Mouse (Mus musculus) MEL (cell line): ENCODE results near the gene Ociad1. TPM values are rescaled to one million over a fixed set of nuclear protein-coding genes. Genes with fewer than 3 reads are reported as not detected.

ENCODE experiments used
- DNase-seq: peaks from one replicate; pipeline ENCODE4 v3.0.0; 2011; ENCODE audit warnings: low read depth, low spot score
- H3K27ac ChIP-seq: 2 replicates; pipeline ENCODE4 v1.5.1; 2012; ENCODE audit warnings: low read depth, mild to moderate bottlenecking, control low read depth, low read length, moderate library complexity; ENCODE audit not compliant: control insufficient read depth
- H3K27me3 ChIP-seq, 2 experiments: fragments of 150-350 bp in 1 of 2; sonication (generic) in 1 of 2; 2 replicates each; pipeline ENCODE4 v1.6.1; 2012; ENCODE audit warnings: low read length in 2 of 2, mild to moderate bottlenecking in 2 of 2, improper control_type of control experiment in 1 of 2, moderate library complexity in 1 of 2; ENCODE audit not compliant: insufficient read depth in 2 of 2, control insufficient read depth in 1 of 2
- H3K36me3 ChIP-seq, 2 experiments: 2 replicates each; pipeline ENCODE4 v1.6.1; 2012 to 2014; ENCODE audit warnings: low read length in 2 of 2, improper control_type of control experiment in 1 of 2, inconsistent platforms in 1 of 2, mild to moderate bottlenecking in 1 of 2; ENCODE audit not compliant: insufficient read depth in 2 of 2, control insufficient read depth in 1 of 2
- H3K4me1 ChIP-seq, 2 experiments: fragments of 150-350 bp in 1 of 2; sonication (generic) in 1 of 2; 2 replicates each; pipeline ENCODE4 v1.6.1; 2012; ENCODE audit warnings: low read length in 2 of 2, improper control_type of control experiment in 1 of 2, mild to moderate bottlenecking in 1 of 2; ENCODE audit not compliant: insufficient read depth in 2 of 2, control insufficient read depth in 1 of 2
- H3K4me3 ChIP-seq, 2 experiments: fragments of 150-350 bp in 1 of 2; sonication (generic) in 1 of 2; 2 replicates each; pipeline ENCODE4 v1.5.1; 2012; ENCODE audit warnings: low read depth in 2 of 2, low read length in 2 of 2, mild to moderate bottlenecking in 2 of 2, moderate library complexity in 2 of 2, control low read depth in 1 of 2, improper control_type of control experiment in 1 of 2; ENCODE audit not compliant: control insufficient read depth in 1 of 2, insufficient read depth in 1 of 2
- H3K79me2 ChIP-seq: 2 replicates; pipeline ENCODE4 v1.6.1; 2012; ENCODE audit warnings: mild to moderate bottlenecking, low read length, moderate library complexity; ENCODE audit not compliant: control insufficient read depth, poor library complexity, insufficient read depth
- H3K9ac ChIP-seq: 2 replicates; pipeline ENCODE4 v1.6.1; 2012; ENCODE audit warnings: low read depth, mild to moderate bottlenecking, control low read depth, low read length, moderate library complexity; ENCODE audit not compliant: control insufficient read depth, poor library complexity, severe bottlenecking
- H3K9me3 ChIP-seq: fragments of 150-350 bp; sonication (generic); replicated peaks from 2 replicates; pipeline ENCODE4 v1.6.1; 2012; ENCODE audit warnings: mild to moderate bottlenecking, low read length, improper control_type of control experiment, moderate library complexity; ENCODE audit not compliant: insufficient read depth
- E2F4 ChIP-seq: IDR thresholded peaks from 2 replicates; pipeline ENCODE4 v1.6.1; 2011; ENCODE audit warnings: low read depth, low read length, improper control_type of control experiment, borderline replicate concordance
- EP300 ChIP-seq, 2 experiments: IDR thresholded peaks; 2 replicates each; pipeline ENCODE4 v1.6.1; 2011; ENCODE audit warnings: improper control_type of control experiment in 2 of 2, low read length in 2 of 2, low read depth in 1 of 2, mild to moderate bottlenecking in 1 of 2
- JUND ChIP-seq: IDR thresholded peaks from 2 replicates; pipeline ENCODE4 v1.6.1; 2011; ENCODE audit warnings: low read depth, mild to moderate bottlenecking, improper control_type of control experiment, low read length
- MAFK ChIP-seq: IDR thresholded peaks from 2 replicates; pipeline ENCODE4 v1.6.1; 2011; ENCODE audit warnings: low read depth, mild to moderate bottlenecking, low read length, improper control_type of control experiment, borderline replicate concordance
- MAZ ChIP-seq: IDR thresholded peaks from 2 replicates; pipeline ENCODE4 v1.6.1; 2012; ENCODE audit warnings: low read depth, mild to moderate bottlenecking, inconsistent platforms, low read length, improper control_type of control experiment
- MXI1 ChIP-seq: IDR thresholded peaks from 2 replicates; pipeline ENCODE4 v1.6.1; 2011; ENCODE audit warnings: mild to moderate bottlenecking, low read depth, low read length, improper control_type of control experiment
- POLR2A ChIP-seq, 2 experiments: IDR thresholded peaks; 2 replicates each; pipeline ENCODE4 v1.6.1; 2011 to 2012; ENCODE audit warnings: low read length in 2 of 2, mild to moderate bottlenecking in 2 of 2, control low read depth in 1 of 2, improper control_type of control experiment in 1 of 2, low read depth in 1 of 2, moderate library complexity in 1 of 2; ENCODE audit not compliant: control insufficient read depth in 1 of 2, insufficient read depth in 1 of 2, poor library complexity in 1 of 2
- RAD21 ChIP-seq: IDR thresholded peaks from 2 replicates; pipeline ENCODE4 v1.6.1; 2011; ENCODE audit warnings: mild to moderate bottlenecking, low read depth, low read length, improper control_type of control experiment
- RCOR1 ChIP-seq: IDR thresholded peaks from 2 replicates; pipeline ENCODE4 v1.6.1; 2012; ENCODE audit warnings: low read depth, mild to moderate bottlenecking, inconsistent platforms, low read length, improper control_type of control experiment
- SIN3A ChIP-seq: IDR thresholded peaks from 2 replicates; pipeline ENCODE4 v1.6.1; 2012; ENCODE audit warnings: low read length, improper control_type of control experiment, inconsistent platforms
- SMC3 ChIP-seq: IDR thresholded peaks from 2 replicates; pipeline ENCODE4 v1.6.1; 2011; ENCODE audit warnings: low read depth, low read length, improper control_type of control experiment
- TAL1 ChIP-seq: IDR thresholded peaks from 2 replicates; pipeline ENCODE4 v1.6.1; 2012; ENCODE audit warnings: mild to moderate bottlenecking, inconsistent platforms, low read length, moderate library complexity, mixed read lengths
- TBP ChIP-seq: IDR thresholded peaks from 2 replicates; pipeline ENCODE4 v1.8.0; 2011; ENCODE audit warnings: low read depth, low read length, improper control_type of control experiment
- ZC3H11A ChIP-seq: IDR thresholded peaks from 2 replicates; pipeline ENCODE4 v1.6.1; 2012; ENCODE audit warnings: low read depth, mild to moderate bottlenecking, inconsistent platforms, low read length, improper control_type of control experiment
- ZMIZ1 ChIP-seq: IDR thresholded peaks from 2 replicates; pipeline ENCODE4 v1.6.1; 2012; ENCODE audit warnings: low read depth, mild to moderate bottlenecking, inconsistent platforms, low read length, improper control_type of control experiment, moderate library complexity
- ZNF384 ChIP-seq: IDR thresholded peaks from 2 replicates; pipeline ENCODE4 v1.6.1; 2012; ENCODE audit warnings: low read depth, mild to moderate bottlenecking, inconsistent platforms, low read length, improper control_type of control experiment
- polyA plus RNA-seq, 2 experiments: library from polyadenylated mRNA; stranded (reverse) in 1 of 2; unstranded in 1 of 2; fragments of >175 nt in 1 of 2; fragments of >200 nt in 1 of 2; gene quantifications; 2 replicates each; pipeline versions ENCODE4 v1.2.1 to v1.2.4; 2012; ENCODE audit warnings: low replicate concordance in 2 of 2, low read depth in 1 of 2; ENCODE audit not compliant: insufficient read length in 2 of 2, insufficient read depth in 1 of 2, missing spikeins in 1 of 2
- total RNA-seq: library from RNA; depleted of rRNA; stranded (reverse); fragments of 300-350 nt; gene quantifications from 2 replicates; pipeline ENCODE4 v1.2.3, GENCODE M21; 2012

Ociad1 gene
- total and polyA plus RNA-seq, 3 experiments: 110 to 221 TPM; not detected in 1

GRCm38 (mm10) chr5:73301601-73302307 lies 9.2 kb downstream of the Ociad1 start:
- no peak overlapping the region for H3K9ac ChIP-seq
- no peak for DNase-seq
- H3K36me3 ChIP-seq: peaks cover 8 to 59% of the 10 kb centered on the region in 2 experiments
- H3K27me3 ChIP-seq: no peaks in the 10 kb centered on the region
- H3K9me3 ChIP-seq: no peaks in the 10 kb centered on the region
- H3K79me2 ChIP-seq: peaks cover 2% of the 10 kb centered on the region; the same call in 1 of the 2 replicates
- no peak for TF ChIP-seq ZNF384
- TF ChIP-seq EP300 (IDR thresholded peaks at IDR 0.05; ENCODE audit: low read depth in 1 of 2, low read length in 2 of 2): no peak
- no peak for TF ChIP-seq POLR2A (IDR thresholded peaks at IDR 0.05; ENCODE audit: control insufficient read depth in 1 of 2, insufficient read depth in 1 of 2, low read depth in 1 of 2, low read length in 2 of 2, poor library complexity in 1 of 2)
- TF ChIP-seq MAFK: no peak
- no peak for TF ChIP-seq RCOR1
- TF ChIP-seq JUND: no peak
- no peak for TF ChIP-seq TBP
- TF ChIP-seq MAZ: no peak
- TF ChIP-seq TAL1: no peak
- no peak for TF ChIP-seq MXI1
- no peak for TF ChIP-seq E2F4
- no peak for TF ChIP-seq RAD21
- TF ChIP-seq SIN3A: no peak
- no peak for TF ChIP-seq ZC3H11A
- no peak for TF ChIP-seq ZMIZ1
- H3K4me1 ChIP-seq: peaks cover under 1 to 3% of the 10 kb centered on the region in 2 experiments
- H3K4me3 ChIP-seq: no peak overlapping the region
- no peak overlapping the region for H3K27ac ChIP-seq

GRCm38 (mm10) chr5:73304507-73304906 lies 11.9 kb downstream of the Ociad1 start:
- no peak for DNase-seq
- no peaks in the 10 kb centered on the region for H3K27me3 ChIP-seq
- H3K4me3 ChIP-seq: no peak overlapping the region
- no peaks in the 10 kb centered on the region; the same call in 1 of the 2 replicates for H3K79me2 ChIP-seq
- H3K9ac ChIP-seq: no peak overlapping the region
- peaks cover 16 to 73% of the 10 kb centered on the region in 2 experiments for H3K36me3 ChIP-seq
- 0 out of 4 replicates have a peak, but pooled peaks of 1 of the 2 experiments have one; percentile 15 for TF ChIP-seq POLR2A (IDR thresholded peaks at IDR 0.05; ENCODE audit: control insufficient read depth in 1 of 2, insufficient read depth in 1 of 2, low read depth in 1 of 2, low read length in 2 of 2, poor library complexity in 1 of 2)
- no peak for TF ChIP-seq SMC3
- peaks cover 5 to 6% of the 10 kb centered on the region in 2 experiments for H3K4me1 ChIP-seq
- H3K27ac ChIP-seq: no peak overlapping the region
- no peaks in the 10 kb centered on the region for H3K9me3 ChIP-seq
